Mouse (Mus musculus): ENCODE data around the gene Atf5. TPM values are rescaled to one million over a fixed set of nuclear protein-coding genes. Genes with fewer than 3 reads are reported as not detected.

Atf5 gene
- 25.4 and 45.2 TPM in 2 replicates for polyA plus RNA-seq (2012; ENCODE audit: low replicate concordance)

GRCm38 (mm10) chr7:44816470-44817021, at the start of gene Atf5:
Gene Atf5 (minus strand): TSS chr7:44816658.

DNA sequence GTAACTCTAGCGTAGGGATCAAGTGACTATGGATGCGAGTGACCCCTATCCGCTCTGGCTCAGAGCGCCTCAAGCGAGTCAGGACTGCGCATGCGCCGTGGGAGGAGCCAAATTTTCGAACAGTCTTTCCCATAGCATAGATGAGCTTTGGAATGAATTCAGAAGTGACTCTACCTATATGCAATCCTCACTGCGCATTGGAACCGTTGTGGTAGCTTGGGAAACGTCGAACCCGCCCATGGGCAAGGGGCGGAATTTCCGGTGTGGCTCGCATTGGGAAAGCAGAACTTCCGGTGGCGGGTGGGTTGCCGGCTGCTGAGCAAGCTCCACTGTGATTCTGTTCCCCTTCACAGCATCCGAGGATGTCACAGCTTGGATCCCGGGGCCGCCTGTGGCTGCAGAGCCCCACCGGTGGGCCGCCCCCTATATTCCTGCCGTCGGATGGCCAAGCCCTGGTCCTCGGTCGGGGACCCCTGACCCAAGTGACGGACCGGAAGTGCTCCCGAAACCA, 40.6 kb upstream of the Atf5 start, which contains the start of gene Pnkp:
Gene Pnkp (plus strand): TSS at position 98 of the 511 bp plus-strand sequence.

GRCm38 (mm10) chr7:44848561-44849415, 32.3 kb upstream of the Atf5 start, which contains the start of the genes Akt1s1 and Tbc1d17:
Gene Akt1s1 (plus strand): TSS chr7:44848991.
Gene Tbc1d17 (minus strand): TSS chr7:44849079.

DNA sequence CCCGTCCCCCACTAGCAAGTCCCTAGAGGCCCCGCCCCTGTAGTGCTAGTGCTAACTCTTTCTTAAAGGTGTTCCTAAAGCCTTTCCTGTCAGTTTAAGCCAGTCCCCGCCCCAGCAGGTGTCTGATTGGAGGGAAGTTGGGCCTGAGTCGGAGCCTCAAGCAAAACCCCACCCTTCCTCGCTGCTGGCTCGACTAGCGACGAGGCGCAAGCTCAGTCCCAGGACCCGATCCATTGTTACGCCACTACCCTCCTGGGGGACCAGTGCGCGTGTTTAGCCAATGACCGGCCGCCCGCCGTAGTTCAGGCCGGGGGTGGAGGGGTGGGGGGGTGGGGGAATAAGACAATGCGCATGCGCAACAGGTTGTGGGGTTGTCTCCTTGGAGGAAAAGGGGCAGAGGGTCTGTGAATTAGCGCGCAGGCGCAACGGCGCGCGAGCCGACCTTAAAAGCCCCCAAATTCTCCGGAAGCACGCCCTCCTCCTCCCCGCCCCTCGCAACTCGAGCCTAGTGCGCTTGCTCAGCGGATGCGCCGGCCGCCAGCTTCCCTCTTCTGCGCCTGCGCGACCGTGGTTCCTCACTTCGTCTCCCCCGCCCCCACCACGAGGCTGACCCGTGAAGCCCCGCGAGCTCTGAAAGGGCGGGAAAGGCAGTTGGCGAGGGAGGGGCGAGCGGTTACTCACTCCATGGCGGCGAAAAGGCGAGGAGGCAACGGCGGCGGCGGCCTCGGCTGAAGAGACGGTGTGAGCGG, 563 bp downstream of the Atf5 start, which contains the start of the genes Nup62 and Il4i1:
Gene Nup62 (plus strand): TSS at position 368 of the 749 bp plus-strand sequence.
Gene Il4i1 (plus strand): TSS at position 667 of the 749 bp plus-strand sequence.

Other genes with a start within 250 kb of the Atf5 start
- 103 and 215 TPM in 2 replicates for gene Napsa, start 244.3 kb downstream of the Atf5 start, polyA plus RNA-seq (2012; ENCODE audit: low replicate concordance)
- 10.8 and 21.7 TPM in 2 replicates for gene Kcnc3, start 226.0 kb downstream of the Atf5 start, polyA plus RNA-seq (2012; ENCODE audit: low replicate concordance)
- 0.33 and 0.61 TPM in 2 replicates for gene Myh14, start 145.8 kb downstream of the Atf5 start, polyA plus RNA-seq (2012; ENCODE audit: low replicate concordance)
- not detected in 2 replicates for gene Izumo2, start 107.9 kb downstream of the Atf5 start, polyA plus RNA-seq (2012; ENCODE audit: low replicate concordance)
- gene Vrk3, start 68.2 kb downstream of the Atf5 start, polyA plus RNA-seq (2012; ENCODE audit: low replicate concordance): 76.5 and 90.1 TPM in 2 replicates
- gene Zfp473, start 65.6 kb downstream of the Atf5 start, polyA plus RNA-seq (2012; ENCODE audit: low replicate concordance): 0.04 and 0.13 TPM in 2 replicates
- 31.2 and 81.5 TPM in 2 replicates for gene Nup62, start 570 bp downstream of the Atf5 start, polyA plus RNA-seq (2012; ENCODE audit: low replicate concordance)
- gene Il4i1, start 271 bp downstream of the Atf5 start, polyA plus RNA-seq (2012; ENCODE audit: low replicate concordance): 150 and 240 TPM in 2 replicates
- gene Akt1s1, start 32.3 kb upstream of the Atf5 start, polyA plus RNA-seq (2012; ENCODE audit: low replicate concordance): 167 and 687 TPM in 2 replicates
- 121 and 132 TPM in 2 replicates for gene Tbc1d17, start 32.4 kb upstream of the Atf5 start, polyA plus RNA-seq (2012; ENCODE audit: low replicate concordance)
- gene Pnkp, start 40.5 kb upstream of the Atf5 start, polyA plus RNA-seq (2012; ENCODE audit: low replicate concordance): 55.0 and 91.1 TPM in 2 replicates
- 42.0 and 70.4 TPM in 2 replicates for gene Ptov1, start 53.1 kb upstream of the Atf5 start, polyA plus RNA-seq (2012; ENCODE audit: low replicate concordance)
- 195 and 493 TPM in 2 replicates for gene Med25, start 76.1 kb upstream of the Atf5 start, polyA plus RNA-seq (2012; ENCODE audit: low replicate concordance)
- gene Fuz, start 79.4 kb upstream of the Atf5 start, polyA plus RNA-seq (2012; ENCODE audit: low replicate concordance): 68.5 and 164 TPM in 2 replicates
- gene Ap2a1, start 112.8 kb upstream of the Atf5 start, polyA plus RNA-seq (2012; ENCODE audit: low replicate concordance): 86.3 and 94.0 TPM in 2 replicates
- 0.29 TPM in 1 of 2 replicates, not detected in the other for gene Tsks, start 126.5 kb upstream of the Atf5 start, polyA plus RNA-seq (2012; ENCODE audit: low replicate concordance)
- 0.16 and 0.33 TPM in 2 replicates for gene Cpt1c, start 158.2 kb upstream of the Atf5 start, polyA plus RNA-seq (2012; ENCODE audit: low replicate concordance)
- gene Prmt1, start 169.9 kb upstream of the Atf5 start, polyA plus RNA-seq (2012; ENCODE audit: low replicate concordance): 20.1 and 51.4 TPM in 2 replicates
- gene Irf3, start 181.0 kb upstream of the Atf5 start, polyA plus RNA-seq (2012; ENCODE audit: low replicate concordance): 121 and 237 TPM in 2 replicates
- gene Bcl2l12, start 182.1 kb upstream of the Atf5 start, polyA plus RNA-seq (2012; ENCODE audit: low replicate concordance): 98.8 and 137 TPM in 2 replicates
- gene Scaf1, start 199.7 kb upstream of the Atf5 start, polyA plus RNA-seq (2012; ENCODE audit: low replicate concordance): 147 and 361 TPM in 2 replicates
- gene Rras, start 201.3 kb upstream of the Atf5 start, polyA plus RNA-seq (2012; ENCODE audit: low replicate concordance): 20.4 and 47.3 TPM in 2 replicates
- gene Prr12, start 236.2 kb upstream of the Atf5 start, polyA plus RNA-seq (2012; ENCODE audit: low replicate concordance): 91.8 and 211 TPM in 2 replicates
- gene Nosip, start 245.8 kb upstream of the Atf5 start, polyA plus RNA-seq (2012; ENCODE audit: low replicate concordance): 110 and 117 TPM in 2 replicates
- 21.9 and 40.2 TPM in 2 replicates for gene Prrg2, start 246.0 kb upstream of the Atf5 start, polyA plus RNA-seq (2012; ENCODE audit: low replicate concordance)